Mouse (Mus musculus): Measurements from ENCODE around the gene Lrch4.

GRCm38 (mm10) chr5:137608654-137609190 lies 20.2 kb upstream of the Lrch4 start:
- no peak for TF ChIP-seq CTCF (IDR thresholded peaks at IDR 0.05; ENCODE audit: low read depth, low read length)
- TF ChIP-seq GATA1 (IDR thresholded peaks at IDR 0.05; ENCODE audit: borderline replicate concordance, low read length) = no peak
- no peak for TF ChIP-seq TAL1 (conservative IDR thresholded peaks at IDR 0.05; ENCODE audit: low read depth, low read length)
- TF ChIP-seq POLR2AphosphoS5 (IDR thresholded peaks at IDR 0.05; ENCODE audit: insufficient replicate concordance, low read depth, low read length) = no peak
